Mouse (Mus musculus) kidney, adult 2 months (tissue): ENCODE results near the gene Zdhhc19.

Source experiments
- CTCF ChIP-seq: fragments of 200-500 bp; conservative IDR thresholded peaks from 2 replicates; pipeline ENCODE4 v1.5.1; 2011; ENCODE audit warnings: low read depth, mild to moderate bottlenecking, control low read depth, low read length, moderate library complexity, mixed read lengths; ENCODE audit not compliant: insufficient read depth, insufficient read length
- POLR2A ChIP-seq: fragments of 200-500 bp; IDR thresholded peaks from one replicate; pipeline ENCODE4 v1.6.1; 2011; ENCODE audit warnings: low read depth, low read length, control low read depth

DNA sequence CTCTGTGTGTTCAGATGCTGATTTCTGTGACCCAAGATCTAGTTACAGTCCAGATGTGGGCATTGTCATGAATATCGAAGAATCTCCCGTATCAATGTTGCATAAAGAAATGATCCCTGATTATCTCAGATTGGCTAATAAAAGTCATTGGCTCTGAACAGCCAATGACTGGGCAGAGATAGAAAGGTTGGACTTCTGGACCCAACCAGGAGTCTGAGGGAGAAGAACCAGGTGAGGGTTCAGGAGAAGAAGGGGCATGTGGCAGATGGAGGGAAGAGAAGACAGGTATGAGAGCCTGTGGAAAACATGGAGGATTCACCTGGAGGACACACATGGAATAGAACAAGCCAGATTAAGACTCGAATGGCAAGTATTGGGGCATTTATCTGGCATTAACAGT lies 92.5 kb downstream of the Zdhhc19 start:
- TF ChIP-seq CTCF = no peak
- no peak for TF ChIP-seq POLR2A
